Mouse (Mus musculus) kidney, adult 18-20 months (tissue): ENCODE measurements around the gene Sp140.
"Not testable (repeated sequence)": the region's sequence is repeated elsewhere in the genome, so short reads cannot be mapped to it uniquely, and the experiment has no call there.

Experiments used
- DNase-seq: peaks from one replicate; pipeline ENCODE4 v3.0.0; 2021

Gene Sp140

DNA sequence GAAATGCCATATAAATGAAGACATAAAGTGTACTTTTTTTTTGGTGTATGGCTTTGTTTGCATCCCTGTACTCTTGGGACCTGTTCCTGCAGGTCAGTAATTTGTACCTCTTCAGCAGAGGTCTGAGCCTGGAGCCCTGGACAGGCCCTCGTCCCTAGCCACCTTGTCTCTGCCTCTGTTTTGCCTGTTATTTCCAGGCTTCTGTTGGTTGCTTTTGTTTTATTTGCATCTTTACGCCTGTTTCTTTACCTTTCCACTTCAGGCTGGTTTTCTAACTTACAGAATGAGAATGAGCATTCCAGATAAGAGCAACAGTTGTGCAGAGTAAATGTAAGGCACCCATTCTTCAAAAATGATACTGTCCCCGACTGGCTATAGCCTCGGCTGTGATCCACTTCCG lies at the start of gene Sp140:
Gene Sp140, plus strand, starts transcription at position 301 of the 400 bp plus-strand sequence.
- DNase-seq: not testable (repeated sequence)

GRCm38 (mm10) chr1:85555261-85555660 lies 44.9 kb upstream of the Sp140 start:
- DNase-seq: peak; percentile 15

- not testable (repeated sequence) for DNase-seq
These were observed 26.6 kb upstream of the Sp140 start for GRCm38 (mm10) chr1:85573554-85573953.

DNA sequence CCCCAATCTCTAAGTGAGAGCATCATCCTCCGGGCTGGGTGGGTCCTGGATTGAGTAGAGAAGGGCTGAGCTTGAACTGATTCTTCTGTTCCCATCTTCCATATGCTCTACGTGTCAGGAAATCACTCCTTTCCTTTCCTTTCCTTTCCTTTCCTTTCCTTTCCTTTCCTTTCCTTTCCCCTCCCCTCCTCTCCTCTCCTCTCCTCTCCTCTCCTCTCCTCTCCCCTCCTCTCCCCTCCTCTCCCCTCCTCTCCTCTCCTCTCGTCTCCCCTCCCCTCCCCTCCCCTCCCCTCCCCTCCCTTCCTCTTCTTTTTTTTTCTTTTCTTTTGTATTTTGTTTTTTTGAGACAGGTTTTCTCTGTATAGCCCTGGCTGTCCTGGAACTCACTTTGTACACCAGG lies 24.8 kb upstream of the Sp140 start, which contains the start of gene G530012D18Rik:
Gene G530012D18Rik, plus strand, starts transcription at position 301 of the 400 bp plus-strand sequence.
- not testable (repeated sequence) for DNase-seq

DNA sequence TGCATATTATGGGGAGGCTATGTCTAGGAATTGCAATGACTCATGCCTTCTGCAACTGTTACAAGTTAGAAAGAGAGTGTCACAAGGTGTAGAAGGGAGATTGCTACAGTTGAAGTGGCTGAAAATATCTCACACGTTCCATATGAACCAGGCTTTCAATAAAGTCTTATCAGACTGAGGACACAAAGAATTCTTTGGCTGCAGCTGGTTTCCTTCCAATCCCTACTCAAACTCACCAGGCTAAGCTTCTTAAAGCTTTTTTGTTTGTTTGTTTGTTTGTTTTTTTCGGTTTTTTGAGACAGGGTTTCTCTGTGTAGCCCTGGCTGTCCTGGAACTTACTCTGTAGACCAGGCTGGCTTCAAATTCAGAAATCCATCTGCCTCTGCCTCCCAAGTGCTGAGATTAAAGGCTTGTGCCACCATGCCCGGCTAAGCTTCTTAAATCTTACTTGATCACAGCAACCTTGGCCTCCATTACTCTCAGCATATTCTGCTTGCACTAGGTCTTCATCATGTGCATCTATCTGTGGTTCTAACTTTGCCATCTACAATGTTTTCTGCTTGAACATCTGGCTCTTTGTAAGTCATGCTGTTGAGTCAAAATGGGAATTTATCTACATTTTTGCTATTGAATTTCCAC lies 21.7 kb upstream of the Sp140 start:
- DNase-seq: not testable (repeated sequence)

DNA sequence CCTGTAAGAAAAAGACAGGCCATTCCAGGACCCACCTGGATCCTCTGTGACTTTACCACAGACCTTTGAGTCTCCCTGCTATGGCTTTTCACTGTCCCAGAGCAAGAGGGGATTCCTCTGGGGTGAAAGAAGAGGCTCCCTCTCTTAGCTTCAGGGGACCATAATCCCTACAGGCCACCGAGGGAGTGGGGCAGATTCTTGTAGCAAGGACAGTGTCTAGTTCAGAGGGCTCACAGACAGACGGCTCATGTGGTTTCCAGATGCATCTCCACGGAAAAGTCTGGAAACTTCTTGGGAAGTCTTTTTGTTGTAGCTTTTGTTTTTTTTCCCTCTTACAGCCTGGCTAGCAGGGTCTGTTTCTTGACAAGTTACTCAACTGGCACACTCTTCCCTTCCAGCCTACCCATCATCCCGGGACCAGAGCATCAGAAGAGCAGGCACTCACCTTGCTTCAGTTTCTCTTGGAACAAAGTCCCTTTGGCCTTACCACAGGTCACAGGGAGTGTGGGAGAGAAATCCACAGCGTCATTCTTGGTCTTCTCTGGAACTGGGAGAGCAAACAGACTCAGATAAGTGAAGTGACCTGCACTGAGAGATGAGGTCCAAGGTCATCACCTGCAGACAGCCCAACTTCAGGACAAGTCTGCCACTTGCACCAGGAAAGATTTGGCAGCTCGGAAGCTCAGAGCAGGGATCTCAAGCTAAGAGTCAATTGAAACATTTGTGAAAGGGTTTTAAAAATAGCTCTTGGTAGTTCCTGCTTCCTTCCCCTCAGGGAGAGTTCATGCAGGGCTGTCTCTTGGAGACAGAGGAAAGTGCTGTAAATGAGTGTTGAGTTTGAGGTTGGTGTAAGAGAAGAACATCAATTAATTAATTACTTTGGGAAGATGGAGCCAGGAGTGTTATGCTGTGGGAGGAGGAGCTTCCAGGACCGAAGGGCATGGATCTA lies 20.7 kb upstream of the Sp140 start:
- not testable (repeated sequence) for DNase-seq

DNA sequence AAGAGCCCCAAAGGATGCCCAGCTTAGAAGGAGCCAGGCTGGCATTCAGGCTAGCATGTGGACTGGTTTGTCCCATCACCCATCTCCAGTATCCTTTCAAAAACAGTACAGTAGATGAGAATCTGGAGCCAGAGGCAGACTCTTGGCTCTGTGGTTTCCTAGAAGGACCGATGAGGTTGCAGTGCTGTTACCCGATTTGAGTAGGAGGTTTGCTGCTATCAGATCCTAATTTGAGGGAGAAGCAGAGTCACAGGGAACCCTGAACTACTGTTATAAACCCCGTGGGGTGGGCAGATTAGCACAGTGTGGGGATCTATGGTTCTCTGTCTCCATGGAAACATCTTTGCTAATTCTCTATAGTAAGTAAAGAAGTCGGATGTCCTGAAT lies 20.0 kb upstream of the Sp140 start:
- DNase-seq: not testable (repeated sequence)

DNA sequence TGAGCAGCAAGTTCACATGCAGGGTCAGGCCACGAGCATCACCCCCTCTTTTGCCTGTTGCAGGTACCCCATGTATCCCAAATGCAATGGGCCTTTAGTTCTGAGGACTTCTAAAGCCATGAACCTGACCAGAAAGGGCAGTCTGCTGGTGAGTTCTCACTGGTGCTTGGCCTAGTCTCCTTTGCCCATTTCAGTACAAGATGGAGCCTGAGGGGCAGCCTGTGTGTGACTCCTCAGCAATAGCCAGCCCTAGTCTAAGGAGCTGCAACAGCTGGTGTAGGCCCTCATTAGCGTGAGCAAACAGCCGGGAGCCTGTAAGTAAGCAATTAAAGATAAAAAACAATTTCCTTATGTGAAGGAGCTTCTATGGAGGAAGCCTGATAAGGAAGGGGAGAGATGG lies 19.6 kb upstream of the Sp140 start:
- DNase-seq: not testable (repeated sequence)

DNA sequence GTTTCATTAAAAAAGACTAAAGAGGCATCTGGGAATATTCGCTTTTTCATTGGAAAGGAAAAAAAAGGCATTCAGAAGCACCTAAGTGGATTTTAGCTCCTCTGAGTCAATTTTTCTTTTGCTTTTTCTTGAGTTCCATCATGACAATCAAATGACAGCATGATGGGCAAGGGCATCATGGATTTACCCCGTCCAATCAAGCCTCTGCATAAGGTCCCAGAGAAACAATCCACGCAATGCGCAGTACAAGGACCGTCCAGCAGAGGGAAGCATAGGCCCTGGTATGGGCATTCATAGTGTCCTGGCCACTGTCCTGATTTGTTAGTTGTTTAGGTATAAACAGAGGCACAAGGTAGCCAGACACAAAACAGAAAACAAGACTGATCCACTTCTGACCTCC lies 18.7 kb upstream of the Sp140 start:
- DNase-seq: not testable (repeated sequence)

GRCm38 (mm10) chr1:85588697-85589096 lies 11.5 kb upstream of the Sp140 start:
- DNase-seq: not testable (repeated sequence)

GRCm38 (mm10) chr1:85592526-85592925 lies 7.7 kb upstream of the Sp140 start:
- DNase-seq: not testable (repeated sequence)

DNA sequence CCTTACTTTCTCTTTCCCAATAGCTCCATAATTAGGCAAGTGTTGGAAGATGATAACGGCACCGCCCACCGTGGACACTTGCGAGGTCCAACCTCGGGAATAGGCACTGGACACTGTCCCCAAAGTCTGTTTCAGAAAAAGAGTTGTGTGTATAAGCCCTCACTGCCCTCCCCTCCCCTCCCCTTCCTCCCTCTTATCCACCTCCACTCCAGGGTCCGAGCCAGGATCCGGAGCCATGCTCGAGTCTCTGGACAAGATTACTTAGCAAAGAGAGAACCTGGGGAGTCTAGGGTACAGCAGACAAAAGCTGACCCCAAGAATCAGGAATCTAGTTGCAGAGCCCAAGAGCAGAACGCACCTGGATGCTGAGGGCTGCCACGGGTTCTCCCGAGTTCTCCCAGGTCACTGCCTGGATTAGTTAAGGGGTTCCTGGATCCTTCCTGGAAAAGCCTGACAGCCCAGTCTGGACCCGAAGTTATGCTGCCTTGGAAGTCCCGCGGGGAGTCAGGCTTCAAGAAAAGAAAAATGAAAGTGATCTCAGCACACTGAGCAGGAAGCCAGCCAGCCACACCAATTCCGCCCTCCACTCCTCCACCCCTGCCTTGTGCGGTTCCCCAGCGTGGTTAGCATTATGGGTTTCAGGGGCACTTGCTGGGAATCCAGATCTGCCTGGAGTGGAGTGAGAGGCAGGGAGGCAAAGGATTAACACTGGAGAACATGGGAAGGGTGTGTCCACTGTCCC lies 1.7 kb upstream of the Sp140 start, which contains the start of gene Sp110:
Gene Sp110, minus strand, starts transcription at position 547 of the 742 bp plus-strand sequence.
- DNase-seq: not testable (repeated sequence)

DNA sequence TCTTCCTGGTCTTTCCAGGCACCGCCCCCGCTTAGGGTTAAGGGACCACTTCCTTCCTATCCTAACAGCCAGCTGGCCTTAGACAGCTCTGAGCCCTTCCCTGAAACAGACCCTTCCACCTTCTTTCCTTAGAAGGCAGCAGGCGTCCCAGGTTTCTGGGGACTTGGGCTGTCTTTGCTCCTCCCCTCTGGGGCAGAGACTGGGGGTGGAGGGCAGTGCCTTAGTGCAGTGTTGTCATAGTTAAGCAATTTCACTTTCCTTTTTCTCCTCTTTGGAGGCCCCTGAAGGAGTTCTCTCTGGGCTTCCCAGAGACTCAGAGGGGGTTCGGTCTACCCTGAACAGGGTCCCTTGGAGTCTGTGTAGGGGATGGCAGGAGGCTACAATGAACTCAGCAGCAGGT lies 616 bp downstream of the Sp140 start:
- peak; percentile 26 for DNase-seq

GRCm38 (mm10) chr1:85604341-85604740 lies 4.2 kb downstream of the Sp140 start:
- not testable (repeated sequence) for DNase-seq

- not testable (repeated sequence) for DNase-seq
These were observed 8.2 kb downstream of the Sp140 start for GRCm38 (mm10) chr1:85608361-85608760.

DNA sequence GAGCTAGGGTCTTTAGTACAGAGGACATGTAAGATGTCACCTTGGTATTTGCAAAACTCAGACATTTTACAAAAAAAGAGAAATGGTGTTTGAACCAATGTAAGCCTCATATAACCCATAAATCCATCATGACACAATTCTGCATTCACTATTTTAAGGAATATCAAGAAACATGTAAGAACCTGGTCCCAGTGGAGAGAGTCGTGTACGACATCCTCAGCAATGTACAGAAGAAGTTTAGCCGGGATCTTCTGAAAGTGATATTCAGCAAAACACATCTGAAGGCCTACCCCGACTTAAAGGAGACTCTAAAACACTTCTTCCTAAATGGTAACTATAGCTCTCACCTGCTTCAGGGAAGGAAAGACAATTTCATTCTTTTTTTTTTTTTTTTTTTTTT lies 10.4 kb downstream of the Sp140 start:
- DNase-seq: not testable (repeated sequence)

DNA sequence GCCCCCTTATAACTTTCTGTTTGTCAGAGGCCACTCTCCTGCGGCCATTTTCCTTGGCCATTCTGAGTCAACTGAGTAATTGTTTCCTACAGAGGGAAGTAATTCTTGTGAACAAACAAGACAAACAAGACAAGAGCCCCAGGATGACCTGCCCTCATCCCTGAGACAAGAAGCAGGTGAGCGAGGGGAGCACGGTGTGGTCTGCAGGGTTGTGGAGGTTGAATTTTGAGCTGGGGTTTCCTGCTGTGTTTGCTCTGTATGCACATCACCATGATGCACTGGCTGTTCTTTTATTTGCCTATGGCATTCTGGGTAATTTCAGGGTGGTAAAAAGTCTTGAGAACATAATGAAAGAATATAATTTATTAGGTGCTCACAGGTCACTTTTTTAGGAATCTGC lies 14.9 kb downstream of the Sp140 start:
- not testable (repeated sequence) for DNase-seq

GRCm38 (mm10) chr1:85615819-85616218 lies 15.6 kb downstream of the Sp140 start:
- not testable (repeated sequence) for DNase-seq

- not testable (repeated sequence) for DNase-seq
These were observed 17.0 kb downstream of the Sp140 start for GRCm38 (mm10) chr1:85617161-85617560.

DNA sequence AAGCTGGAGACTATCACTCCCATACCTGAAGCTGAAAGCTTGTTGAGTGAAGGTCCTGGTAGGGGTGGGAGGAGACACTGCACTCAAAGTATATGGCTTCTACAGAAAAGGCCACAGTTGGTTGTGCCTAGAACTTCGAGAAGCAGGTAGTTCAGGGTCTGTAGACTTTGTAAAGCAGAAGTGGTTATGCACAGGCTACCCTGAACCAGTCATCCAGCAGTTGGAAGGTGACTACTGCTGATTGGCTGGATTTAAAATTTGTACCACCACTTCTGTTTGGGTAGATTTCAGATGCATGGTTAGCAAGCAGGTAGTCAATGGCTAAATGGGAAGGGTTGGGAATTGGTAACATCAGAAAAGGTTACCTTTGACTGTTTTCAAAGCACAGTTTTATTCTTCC lies 18.5 kb downstream of the Sp140 start:
- not testable (repeated sequence) for DNase-seq

- not testable (repeated sequence) for DNase-seq
These were observed 36.8 kb downstream of the Sp140 start for GRCm38 (mm10) chr1:85636936-85637335.

- not testable (repeated sequence) for DNase-seq
These were observed 38.0 kb downstream of the Sp140 start for GRCm38 (mm10) chr1:85638144-85638543.

DNA sequence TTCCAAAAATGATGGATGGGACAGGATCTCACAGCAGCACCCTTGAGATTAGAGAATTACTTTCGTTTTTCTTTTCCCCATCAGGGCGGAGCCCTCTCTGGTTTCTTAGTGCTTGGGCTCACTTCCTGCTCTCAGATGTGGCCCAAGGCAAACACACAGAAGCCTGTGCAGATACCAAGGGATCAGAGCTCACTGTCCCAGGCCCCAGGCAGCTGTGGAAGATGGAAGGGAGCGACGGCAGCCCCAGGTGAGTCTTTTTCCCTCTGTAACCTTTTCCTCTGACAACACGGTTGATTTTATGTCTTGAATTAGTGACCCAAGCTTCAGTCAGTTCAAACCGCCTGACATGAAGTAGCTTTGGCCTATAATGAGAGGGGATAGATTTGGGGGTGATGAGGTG lies 49.7 kb downstream of the Sp140 start, which contains the start of gene Sp100:
Gene Sp100, plus strand, starts transcription at position 108 of the 400 bp plus-strand sequence.
- peak; percentile 36 for DNase-seq
